Mouse (Mus musculus) mesoderm, embryonic 11.5 days (tissue): ENCODE measurements around the gene Mast3.
A peak's percentile ranks its signal among the peaks of the same experiment; 100 is the strongest.

ENCODE experiments used
- DNase-seq: peaks from one replicate; pipeline ENCODE4 v3.0.0-alpha.2; 2012; ENCODE audit warnings: low read depth, low spot score

The Mast3 gene

GRCm38 (mm10) chr8:70803761-70804480 is 933 bp downstream of the Mast3 start:
- DNase-seq = no peak

- no peak for DNase-seq
Observed at GRCm38 (mm10) chr8:70802786-70803510, 1.9 kb downstream of the Mast3 start.

- DNase-seq = no peak
Observed at GRCm38 (mm10) chr8:70801830-70802229, 3.0 kb downstream of the Mast3 start.

- DNase-seq = no peak
Observed at GRCm38 (mm10) chr8:70801156-70801555, 3.7 kb downstream of the Mast3 start.

GRCm38 (mm10) chr8:70800648-70801047 is 4.2 kb downstream of the Mast3 start:
- no peak for DNase-seq

- no peak for DNase-seq
Observed at GRCm38 (mm10) chr8:70798281-70798680, 6.6 kb downstream of the Mast3 start.

GRCm38 (mm10) chr8:70797081-70798070 is 7.5 kb downstream of the Mast3 start:
- peak; percentile 91 for DNase-seq

- no peak for DNase-seq
Observed at GRCm38 (mm10) chr8:70796403-70797080, 8.3 kb downstream of the Mast3 start.

- no peak for DNase-seq
Observed at GRCm38 (mm10) chr8:70795370-70795769, 9.5 kb downstream of the Mast3 start.

GRCm38 (mm10) chr8:70794215-70794614 is 10.6 kb downstream of the Mast3 start:
- DNase-seq = no peak

- no peak for DNase-seq
Observed at GRCm38 (mm10) chr8:70792700-70793099, 12.2 kb downstream of the Mast3 start.

GRCm38 (mm10) chr8:70791975-70792691 is 12.7 kb downstream of the Mast3 start:
- DNase-seq = peak; percentile 97

- no peak for DNase-seq
Observed at GRCm38 (mm10) chr8:70791294-70791701, 13.6 kb downstream of the Mast3 start.

- no peak for DNase-seq
Observed at GRCm38 (mm10) chr8:70790846-70791245, 14.0 kb downstream of the Mast3 start.

- DNase-seq = no peak
Observed at GRCm38 (mm10) chr8:70789046-70789445, 15.8 kb downstream of the Mast3 start.

- DNase-seq = peak; percentile 70
Observed at GRCm38 (mm10) chr8:70787941-70788667, 16.8 kb downstream of the Mast3 start.

- no peak for DNase-seq
Observed at GRCm38 (mm10) chr8:70787051-70787445, 17.8 kb downstream of the Mast3 start.

GRCm38 (mm10) chr8:70786291-70787050 is 18.4 kb downstream of the Mast3 start:
- no peak for DNase-seq

GRCm38 (mm10) chr8:70780093-70780492 is 24.8 kb downstream of the Mast3 start:
- DNase-seq = no peak
